8 mouse cellular contexts compared by ENCODE assay signal in the genomic region with DNA sequence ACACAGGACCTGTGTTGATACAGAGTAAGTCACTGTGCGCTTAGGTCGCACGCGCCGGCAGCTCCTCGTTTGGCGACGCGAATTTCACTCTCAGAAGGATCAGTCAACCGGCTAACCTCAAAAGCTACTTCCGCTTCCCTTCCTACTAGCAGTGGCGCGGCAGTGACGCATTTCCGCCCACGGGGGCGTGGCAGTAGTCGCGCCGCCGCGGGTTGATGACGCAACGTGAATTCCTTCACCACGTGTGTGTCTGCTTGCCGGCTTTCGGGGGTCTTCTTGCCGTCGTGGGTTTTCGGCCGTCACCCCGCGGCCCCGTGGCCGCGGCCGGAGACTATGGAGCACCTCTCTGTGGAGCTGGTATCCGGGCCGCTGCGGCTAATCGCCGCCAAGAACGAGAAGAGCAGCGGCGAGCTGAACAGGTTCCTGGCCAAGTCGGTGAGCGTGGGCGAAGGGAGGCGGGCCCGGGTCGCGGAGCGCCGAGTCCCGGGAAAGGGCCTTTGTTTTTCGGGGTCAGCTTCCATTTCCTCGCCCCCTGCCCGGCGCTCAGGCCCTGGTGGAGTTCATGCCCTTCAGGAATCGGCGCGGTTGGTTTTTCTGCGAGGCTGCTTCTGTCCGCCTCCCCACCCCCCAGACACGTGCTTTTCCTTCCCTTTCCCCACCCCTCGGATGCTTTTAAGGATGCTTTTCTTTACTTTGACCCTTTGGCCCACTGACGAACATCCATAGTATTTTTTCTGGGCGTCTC. TPM values are rescaled to one million over a fixed set of nuclear protein-coding genes. Genes with fewer than 3 reads are reported as not detected.
A peak's percentile ranks its signal among the peaks of the same experiment; 100 is the strongest.
DNase-seq lines count a peak whose midpoint lies in the region; ATAC-seq lines count a peak whose summit lies in the region.

A gene (plus strand): TSS at position 202 of the 745 bp plus-strand sequence.

- peak within 1 kb of the TSS; percentile 73 for H3K27ac ChIP-seq in lung, embryonic 16.5 days (ENCODE audit: low read length)

- H3K9ac ChIP-seq in lung, embryonic 16.5 days (ENCODE audit: low read length): peak within 1 kb of the TSS; percentile 79

- 0 out of 2 replicates have a peak, but pooled peaks cover 3% of the 10 kb centered on the region for H3K36me3 ChIP-seq in lung, embryonic 16.5 days (ENCODE audit: control insufficient read depth, insufficient read depth, low read length)

- peaks cover 11% of the 10 kb centered on the region for H3K4me1 ChIP-seq in lung, embryonic 16.5 days (replicated peaks; ENCODE audit: control insufficient read depth, insufficient read depth, low read length)

- DNase-seq in MEL-GATA-1-ER (ENCODE audit: extremely low read depth, low read depth): peak; percentile 77
- DNase-seq in cerebellum, adult 8-10 months: peak; percentile 92
- DNase-seq in forelimb bud, embryonic 11.5 days (ENCODE audit: low read depth, low spot score): peak; percentile 95
- DNase-seq in layer of hippocampus, adult 9-10 months (ENCODE audit: low spot score): peak; percentile 97
- DNase-seq in ovary, postnatal 10 days (ENCODE audit: low spot score): peak; percentile 91
- DNase-seq in thymus, postnatal 10 days (ENCODE audit: low spot score in 2 of 2): peak; percentile 90 to 95

- no peaks in the 10 kb centered on the region for H3K9me3 ChIP-seq in lung, embryonic 16.5 days (ENCODE audit: control insufficient read depth, low read length)

- peak; percentile 89 to 98 for ATAC-seq in hematopoietic stem cell, adult 5-6 weeks (replicated peaks in 1 of 2; ENCODE audit: insufficient read depth in 1 of 2, low FRiP score in 2 of 2, low TSS enrichment in 1 of 2, low read depth in 1 of 2, poor library complexity in 2 of 2, severe bottlenecking in 2 of 2)
- ATAC-seq in lung, embryonic 16.5 days (ENCODE audit: low read depth): peak; percentile 94

- peak within 1 kb of the TSS; percentile 97 for H3K4me3 ChIP-seq in lung, embryonic 16.5 days (ENCODE audit: low read length)

- peak within 1 kb of the TSS; percentile 74 for H3K4me2 ChIP-seq in lung, embryonic 16.5 days (ENCODE audit: low read depth, low read length)

- H3K27me3 ChIP-seq in lung, embryonic 16.5 days (ENCODE audit: control insufficient read depth, insufficient read depth, low read depth, low read length): no peaks in the 10 kb centered on the region

- WGBS in lung, embryonic 16.5 days: under 1% methylated on average over 68 of the region's 68 CpGs

RNA-seq across cellular contexts. Expression of the gene that starts here (rescaled TPM):
- 79.4 and 101 TPM in 2 replicates for total RNA-seq in hematopoietic stem cell, adult 5-6 weeks (2017)
- polyA plus RNA-seq in lung, embryonic 16.5 days (2015; fragmentation: Nextera tagmentation; extraction: Ambion mirVana): 9.2 and 10.8 TPM in 2 replicates

Comparison
In these comparisons a context has a peak if more than half of its experiments do, and no peak if none do; other contexts are left out.
1. Peak in every context shown above with its lines: DNase-seq, ATAC-seq, H3K4me3 ChIP-seq and H3K27ac ChIP-seq.